Mouse (Mus musculus): ENCODE results near the gene Fhad1.

DNA sequence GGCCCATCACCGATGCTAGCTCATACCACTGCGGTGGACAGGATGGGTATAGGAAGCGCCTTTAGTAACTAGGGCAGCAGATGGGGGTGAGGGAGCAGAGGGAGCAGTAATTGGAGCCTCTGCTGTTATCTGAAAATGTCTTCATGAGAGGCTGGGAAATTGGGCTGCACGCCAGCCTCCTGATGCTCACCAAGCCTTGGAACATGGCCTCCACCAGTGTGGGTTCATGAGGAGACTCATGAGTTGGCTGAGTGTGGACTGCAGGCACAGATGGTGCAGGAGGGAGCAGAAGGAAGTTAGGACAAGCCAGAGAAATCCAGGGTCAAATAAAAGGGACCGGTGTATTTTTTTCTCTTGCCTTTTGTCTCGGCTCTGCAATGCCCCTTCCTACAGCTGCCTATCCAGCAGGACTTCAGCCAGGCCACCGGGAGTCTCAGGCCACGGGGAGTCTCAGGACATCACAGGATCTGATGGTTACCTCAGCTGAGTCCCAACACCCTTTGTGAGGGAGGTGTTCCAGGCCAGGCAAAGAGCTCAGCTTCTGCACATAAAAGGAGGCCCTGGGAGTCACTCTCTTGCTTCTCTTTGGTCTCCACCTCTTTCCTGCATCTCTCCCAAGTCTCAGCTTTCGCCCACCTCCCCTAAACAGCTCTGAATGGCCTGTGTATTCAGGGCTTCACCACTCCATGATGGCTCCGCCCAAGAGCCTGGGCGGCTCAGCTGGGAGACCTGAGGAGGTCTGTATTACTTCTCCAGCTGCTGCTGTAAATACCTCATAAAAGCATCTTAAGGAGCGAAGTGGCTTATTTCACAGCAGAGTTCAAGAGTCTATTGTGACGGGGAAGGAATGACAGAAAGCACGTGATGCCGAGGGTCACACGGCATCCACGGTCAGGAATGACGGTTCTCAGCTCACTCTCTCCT lies 45.8 kb upstream of the Fhad1 start:
- TF ChIP-seq CTCF (IDR thresholded peaks at IDR 0.05; ENCODE audit: low read depth), result no peak
- TF ChIP-seq EP300 (optimal IDR thresholded peaks at IDR 0.05), result no peak

Data from stomach, postnatal 0 days (tissue).